Mouse (Mus musculus): ENCODE measurements around the gene Znhit1.

The Znhit1 gene

GRCm38 (mm10) chr5:136987934-136988271, at the start of gene Znhit1:
Gene Znhit1, minus strand, starts transcription at chr5:136988021.
- no peak for DNase-seq (ENCODE audit: low spot score in 2 of 2)

- no peak for DNase-seq (ENCODE audit: low spot score in 2 of 2)
These were observed 48.4 kb upstream of the Znhit1 start for GRCm38 (mm10) chr5:137036211-137036610.

GRCm38 (mm10) chr5:137032641-137033074, 44.8 kb upstream of the Znhit1 start:
- DNase-seq (ENCODE audit: low spot score in 2 of 2): peak; percentile 83 to 90

GRCm38 (mm10) chr5:137032033-137032421, 44.2 kb upstream of the Znhit1 start:
- DNase-seq (ENCODE audit: low spot score in 2 of 2): peak in 1 of 2 experiments; percentile 28

GRCm38 (mm10) chr5:137031076-137032032, 43.5 kb upstream of the Znhit1 start:
- no peak for DNase-seq (ENCODE audit: low spot score in 2 of 2)

- DNase-seq (ENCODE audit: low spot score in 2 of 2): no peak
These were observed 42.6 kb upstream of the Znhit1 start for GRCm38 (mm10) chr5:137030416-137030810.

GRCm38 (mm10) chr5:137029643-137030415, 42.0 kb upstream of the Znhit1 start:
- peak; percentile 83 to 90 for DNase-seq (ENCODE audit: low spot score in 2 of 2)

GRCm38 (mm10) chr5:137029273-137029585, 41.4 kb upstream of the Znhit1 start:
- no peak for DNase-seq (ENCODE audit: low spot score in 2 of 2)

- no peak for DNase-seq (ENCODE audit: low spot score in 2 of 2)
These were observed 40.9 kb upstream of the Znhit1 start for GRCm38 (mm10) chr5:137028561-137029272.

- DNase-seq (ENCODE audit: low spot score in 2 of 2): no peak
These were observed 38.3 kb upstream of the Znhit1 start, which contains the start of gene Vgf for GRCm38 (mm10) chr5:137026092-137026491. Gene Vgf, plus strand, starts transcription at chr5:137026392.

- peak; percentile 63 to 91 for DNase-seq (ENCODE audit: low spot score in 2 of 2)
These were observed 37.3 kb upstream of the Znhit1 start for GRCm38 (mm10) chr5:137025132-137025531.

GRCm38 (mm10) chr5:137024318-137024717, 36.5 kb upstream of the Znhit1 start:
- no peak for DNase-seq (ENCODE audit: low spot score in 2 of 2)

- no peak for DNase-seq (ENCODE audit: low spot score in 2 of 2)
These were observed 28.1 kb upstream of the Znhit1 start for GRCm38 (mm10) chr5:137015913-137016312.

- no peak for DNase-seq (ENCODE audit: low spot score in 2 of 2)
These were observed 24.7 kb upstream of the Znhit1 start for GRCm38 (mm10) chr5:137012401-137012950.

- peak in 1 of 2 experiments; percentile 41 for DNase-seq (ENCODE audit: low spot score in 2 of 2)
These were observed 22.2 kb upstream of the Znhit1 start for GRCm38 (mm10) chr5:137009988-137010387.

- DNase-seq (ENCODE audit: low spot score in 2 of 2): no peak
These were observed 19.5 kb upstream of the Znhit1 start for GRCm38 (mm10) chr5:137007276-137007675.

GRCm38 (mm10) chr5:137000612-137001011, 12.8 kb upstream of the Znhit1 start:
- no peak for DNase-seq (ENCODE audit: low spot score in 2 of 2)

- no peak for DNase-seq (ENCODE audit: low spot score in 2 of 2)
These were observed 11.6 kb upstream of the Znhit1 start for GRCm38 (mm10) chr5:136999449-136999848.

GRCm38 (mm10) chr5:136989801-136990200, 2.0 kb upstream of the Znhit1 start:
- no peak for DNase-seq (ENCODE audit: low spot score in 2 of 2)

- no peak for DNase-seq (ENCODE audit: low spot score in 2 of 2)
These were observed 599 bp upstream of the Znhit1 start for GRCm38 (mm10) chr5:136988420-136988819.

- peak; percentile 44 to 68 for DNase-seq (ENCODE audit: low spot score in 2 of 2)
These were observed 485 bp downstream of the Znhit1 start for GRCm38 (mm10) chr5:136987138-136987933.
